In the genomic region with DNA sequence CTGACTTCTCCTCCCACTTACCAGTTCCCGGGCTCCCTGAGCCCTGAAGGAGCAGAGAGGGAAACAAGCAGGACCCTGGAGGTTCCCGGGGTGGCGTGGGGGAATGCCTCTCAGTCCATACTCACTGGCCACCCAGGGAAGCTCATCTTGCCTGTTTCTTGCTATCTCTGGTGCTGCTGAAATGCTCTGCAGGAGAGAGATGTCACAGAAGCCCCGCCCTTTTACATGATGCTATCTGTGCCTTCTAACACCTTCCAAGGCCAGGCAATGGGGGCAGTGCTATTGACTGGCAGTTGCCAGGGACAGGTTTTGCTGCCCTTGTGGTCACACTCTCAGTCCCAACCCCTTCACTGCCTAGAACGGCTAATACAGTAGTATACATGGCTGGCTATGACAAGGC, we compare ENCODE assay signal across 35 mouse cellular contexts. TPM values are rescaled to one million over a fixed set of nuclear protein-coding genes. Genes with fewer than 3 reads are reported as not detected.
DNase-seq lines count a peak whose midpoint lies in the region; ATAC-seq and TF ChIP-seq lines count a peak whose summit lies in the region.
"Had no signal": no experiment of that assay in that cellular context is flagged by ENCODE, and none has a peak within 500 bp of the region (broad histone marks: within the 10 kb centered on the region; RNA-seq: fewer than 3 reads in every experiment).

No protein-coding gene starts in this region.

- no peaks in the 10 kb centered on the region for H3K36me3 ChIP-seq in stomach, embryonic 15.5 days
- no peaks in the 10 kb centered on the region; the same call in 1 of the 2 replicates for H3K36me3 ChIP-seq in stomach, postnatal 0 days (ENCODE audit: control insufficient read depth, insufficient read depth, low read length)
- H3K36me3 ChIP-seq in liver, embryonic 11.5 days (ENCODE audit: control insufficient read depth, insufficient read depth, low read length), result no peaks in the 10 kb centered on the region
- no peaks in the 10 kb centered on the region; the same call in 1 of the 2 replicates for H3K36me3 ChIP-seq in liver, embryonic 16.5 days (ENCODE audit: control insufficient read depth, insufficient read depth)
- H3K36me3 ChIP-seq in hindbrain, embryonic 14.5 days (replicated peaks; ENCODE audit: control insufficient read depth, insufficient read depth), result peaks cover 36% of the 10 kb centered on the region
- H3K36me3 ChIP-seq in forebrain, postnatal 0 days (ENCODE audit: insufficient read depth), result peaks cover 23% of the 10 kb centered on the region
- H3K36me3 ChIP-seq: forebrain, embryonic 10.5 days; intestine, embryonic 15.5 days; limb, embryonic 13.5 days had no signal

- 74% methylated on average over 5 of the region's 5 CpGs for WGBS in stomach, embryonic 15.5 days
- WGBS in stomach, postnatal 0 days, result 68% methylated on average over 5 of the region's 5 CpGs
- WGBS in liver, embryonic 11.5 days, result 73% methylated on average over 5 of the region's 5 CpGs
- WGBS in liver, embryonic 16.5 days (ENCODE audit: insufficient replicate concordance), result 60% methylated on average over 5 of the region's 5 CpGs
- 90% methylated on average over 5 of the region's 5 CpGs for WGBS in hindbrain, embryonic 14.5 days
- 91% methylated on average over 5 of the region's 5 CpGs for WGBS in forebrain, postnatal 0 days

- no peak overlapping the region for H3K9ac ChIP-seq in stomach, embryonic 15.5 days
- no peak overlapping the region for H3K9ac ChIP-seq in stomach, postnatal 0 days (ENCODE audit: low read length)
- H3K9ac ChIP-seq in liver, embryonic 11.5 days (ENCODE audit: low read depth, low read length), result no peak overlapping the region
- no peak overlapping the region for H3K9ac ChIP-seq in liver, embryonic 16.5 days (ENCODE audit: low read depth, low read length)
- H3K9ac ChIP-seq in hindbrain, embryonic 14.5 days, result no peak overlapping the region
- H3K9ac ChIP-seq in forebrain, postnatal 0 days, result no peak overlapping the region
- H3K9ac ChIP-seq: embryonic facial prominence, embryonic 15.5 days; forebrain, embryonic 15.5 days; intestine, embryonic 15.5 days; limb, embryonic 13.5 days; lung, embryonic 14.5 days; midbrain, embryonic 15.5 days; neural tube, embryonic 15.5 days had no signal

- H3K27ac ChIP-seq in stomach, embryonic 15.5 days, result no peak overlapping the region
- no peak overlapping the region for H3K27ac ChIP-seq in stomach, postnatal 0 days (replicated peaks)
- no peak overlapping the region for H3K27ac ChIP-seq in liver, embryonic 11.5 days (ENCODE audit: low read depth, low read length)
- H3K27ac ChIP-seq in liver, embryonic 16.5 days (ENCODE audit: low read length), result no peak overlapping the region
- no peak overlapping the region for H3K27ac ChIP-seq in hindbrain, embryonic 14.5 days
- no peak overlapping the region for H3K27ac ChIP-seq in forebrain, postnatal 0 days (ENCODE audit: low read depth, low read length)
- H3K27ac ChIP-seq: embryonic facial prominence, embryonic 10.5 days; embryonic facial prominence, embryonic 15.5 days; forebrain, embryonic 10.5 days; forebrain, embryonic 15.5 days; hindbrain, postnatal 0 days; intestine, embryonic 15.5 days; kidney, postnatal 0 days; limb, embryonic 13.5 days; midbrain, embryonic 15.5 days; neural tube, embryonic 15.5 days had no signal

- no peak for DNase-seq in stomach, postnatal 0 days (ENCODE audit: low spot score)
- DNase-seq in liver, embryonic 11.5 days (ENCODE audit: low spot score), result no peak
- no peak for DNase-seq in hindbrain, embryonic 14.5 days (ENCODE audit: low spot score)
- no peak for DNase-seq in right cerebral cortex, adult 2 months (ENCODE audit: low spot score in 2 of 2)
- no peak for DNase-seq in forebrain, postnatal 0 days
- DNase-seq: adrenal gland, postnatal 25 days; B cell, adult 2 months; cerebellum, adult 18-20 months; cerebellum, postnatal 14 days; gastrocnemius, postnatal 14 days; heart, postnatal 14 days; kidney, adult 8-10 months; lung, embryonic 14.5 days; spleen, adult 18-20 months; thymus, adult 2 months; thymus, postnatal 4 days had no signal

- TF ChIP-seq CTCF in stomach, postnatal 0 days (IDR thresholded peaks at IDR 0.05; ENCODE audit: low read depth), result no peak
- no peak for TF ChIP-seq CTCF in forebrain, postnatal 0 days (IDR thresholded peaks at IDR 0.05; ENCODE audit: low read depth)

- H3K4me3 ChIP-seq in stomach, embryonic 15.5 days (replicated peaks), result no peak overlapping the region
- no peak overlapping the region for H3K4me3 ChIP-seq in stomach, postnatal 0 days (ENCODE audit: low read depth, low read length)
- H3K4me3 ChIP-seq in liver, embryonic 11.5 days (ENCODE audit: low read depth, low read length), result no peak overlapping the region
- H3K4me3 ChIP-seq in liver, embryonic 16.5 days (ENCODE audit: low read depth, low read length), result no peak overlapping the region
- H3K4me3 ChIP-seq in hindbrain, embryonic 14.5 days (replicated peaks; ENCODE audit: low read length), result no peak overlapping the region
- no peak overlapping the region for H3K4me3 ChIP-seq in forebrain, postnatal 0 days (ENCODE audit: low read depth, low read length)
- H3K4me3 ChIP-seq: embryonic facial prominence, embryonic 10.5 days; embryonic facial prominence, embryonic 15.5 days; forebrain, embryonic 10.5 days; forebrain, embryonic 15.5 days; intestine, embryonic 15.5 days; limb, embryonic 13.5 days; midbrain, embryonic 15.5 days; neural tube, embryonic 15.5 days had no signal

- H3K4me2 ChIP-seq in stomach, embryonic 15.5 days, result no peak overlapping the region
- no peak overlapping the region for H3K4me2 ChIP-seq in stomach, postnatal 0 days (replicated peaks; ENCODE audit: low read depth)
- no peak overlapping the region for H3K4me2 ChIP-seq in liver, embryonic 11.5 days
- no peak overlapping the region for H3K4me2 ChIP-seq in liver, embryonic 16.5 days (ENCODE audit: low read depth, low read length)
- H3K4me2 ChIP-seq in hindbrain, embryonic 14.5 days (replicated peaks), result no peak overlapping the region
- H3K4me2 ChIP-seq in forebrain, postnatal 0 days (ENCODE audit: low read depth), result no peak overlapping the region
- H3K4me2 ChIP-seq: embryonic facial prominence, embryonic 15.5 days; forebrain, embryonic 15.5 days; intestine, embryonic 15.5 days; limb, embryonic 13.5 days; lung, embryonic 14.5 days; midbrain, embryonic 15.5 days; neural tube, embryonic 15.5 days had no signal

- no peaks in the 10 kb centered on the region for H3K27me3 ChIP-seq in stomach, embryonic 15.5 days (replicated peaks)
- no peaks in the 10 kb centered on the region for H3K27me3 ChIP-seq in stomach, postnatal 0 days (ENCODE audit: control insufficient read depth, insufficient read depth, low read length)
- H3K27me3 ChIP-seq in liver, embryonic 11.5 days (replicated peaks; ENCODE audit: control insufficient read depth, insufficient read depth, low read length), result no peaks in the 10 kb centered on the region
- H3K27me3 ChIP-seq in liver, embryonic 16.5 days (ENCODE audit: control insufficient read depth, insufficient read depth, low read depth, low read length), result no peaks in the 10 kb centered on the region
- H3K27me3 ChIP-seq in hindbrain, embryonic 14.5 days (ENCODE audit: control insufficient read depth, insufficient read depth, low read length), result no peaks in the 10 kb centered on the region
- H3K27me3 ChIP-seq in forebrain, postnatal 0 days (ENCODE audit: insufficient read depth, low read length), result no peaks in the 10 kb centered on the region
- H3K27me3 ChIP-seq: embryonic facial prominence, embryonic 15.5 days; forebrain, embryonic 15.5 days; intestine, embryonic 15.5 days; limb, embryonic 13.5 days; midbrain, embryonic 15.5 days; neural tube, embryonic 15.5 days had no signal

- ATAC-seq in stomach, embryonic 15.5 days (ENCODE audit: insufficient read depth, low FRiP score, low read depth), result peak; percentile 39; the same call in 1 of the 2 replicates
- ATAC-seq in stomach, postnatal 0 days (ENCODE audit: low FRiP score, low TSS enrichment), result no peak
- ATAC-seq in liver, embryonic 11.5 days (replicated peaks; ENCODE audit: low FRiP score), result peak; percentile 68
- peak; percentile 77 for ATAC-seq in liver, embryonic 16.5 days (ENCODE audit: low read depth)
- no peak for ATAC-seq in hindbrain, embryonic 14.5 days (ENCODE audit: low FRiP score)
- no peak for ATAC-seq in forebrain, postnatal 0 days
- ATAC-seq: forebrain, embryonic 15.5 days; hindbrain, postnatal 0 days; intestine, embryonic 15.5 days; midbrain, embryonic 15.5 days had no signal

- H3K4me1 ChIP-seq in stomach, embryonic 15.5 days, result no peaks in the 10 kb centered on the region
- no peaks in the 10 kb centered on the region for H3K4me1 ChIP-seq in stomach, postnatal 0 days (replicated peaks; ENCODE audit: control insufficient read depth, insufficient read depth)
- peaks cover 5% of the 10 kb centered on the region for H3K4me1 ChIP-seq in liver, embryonic 11.5 days (replicated peaks; ENCODE audit: control insufficient read depth, insufficient read depth, low read length)
- peaks cover 11% of the 10 kb centered on the region for H3K4me1 ChIP-seq in liver, embryonic 16.5 days (ENCODE audit: control insufficient read depth, low read depth, low read length)
- H3K4me1 ChIP-seq in hindbrain, embryonic 14.5 days (replicated peaks; ENCODE audit: control insufficient read depth, insufficient read depth, low read length), result peaks cover 7% of the 10 kb centered on the region; the same call in 1 of the 2 replicates
- no peaks in the 10 kb centered on the region for H3K4me1 ChIP-seq in forebrain, postnatal 0 days (ENCODE audit: insufficient read depth)
- H3K4me1 ChIP-seq: embryonic facial prominence, embryonic 10.5 days; embryonic facial prominence, embryonic 15.5 days; forebrain, embryonic 15.5 days; intestine, embryonic 15.5 days; limb, embryonic 13.5 days had no signal

- H3K9me3 ChIP-seq in stomach, embryonic 15.5 days, result no peaks in the 10 kb centered on the region
- no peaks in the 10 kb centered on the region for H3K9me3 ChIP-seq in stomach, postnatal 0 days (ENCODE audit: control insufficient read depth, low read length)
- no peaks in the 10 kb centered on the region for H3K9me3 ChIP-seq in liver, embryonic 11.5 days (ENCODE audit: control insufficient read depth, low read length)
- no peaks in the 10 kb centered on the region for H3K9me3 ChIP-seq in liver, embryonic 16.5 days (replicated peaks; ENCODE audit: control insufficient read depth, low read length)
- no peaks in the 10 kb centered on the region for H3K9me3 ChIP-seq in hindbrain, embryonic 14.5 days (ENCODE audit: control insufficient read depth, low read length)
- no peaks in the 10 kb centered on the region for H3K9me3 ChIP-seq in forebrain, postnatal 0 days (ENCODE audit: low read length)
- H3K9me3 ChIP-seq: embryonic facial prominence, embryonic 10.5 days; embryonic facial prominence, embryonic 15.5 days; forebrain, embryonic 15.5 days; intestine, embryonic 15.5 days; limb, embryonic 13.5 days; midbrain, embryonic 15.5 days; neural tube, embryonic 15.5 days had no signal

- TF ChIP-seq EP300 in stomach, postnatal 0 days (optimal IDR thresholded peaks at IDR 0.05), result no peak

RNA-seq across cellular contexts. Expression of gene Tff3, which starts 30.7 kb away (rescaled TPM):
- 141 and 168 TPM in 2 replicates for polyA plus RNA-seq in stomach, embryonic 15.5 days (2015; fragmentation: Nextera tagmentation; extraction: Ambion mirVana)
- 8.3 and 10.5 TPM in 2 replicates for polyA plus RNA-seq in stomach, postnatal 0 days (2015; fragmentation: Nextera tagmentation; extraction: Ambion mirVana)
- 2.1 and 2.5 TPM in 2 replicates for polyA plus RNA-seq in liver, embryonic 11.5 days (2014; fragmentation: Nextera tagmentation; extraction: Ambion mirVana)
- 144 and 179 TPM in 2 replicates for polyA plus RNA-seq in liver, embryonic 16.5 days (2015; fragmentation: Nextera tagmentation; extraction: Ambion mirVana)
- 2.9 and 4.5 TPM in 2 replicates for polyA plus RNA-seq in hindbrain, embryonic 14.5 days (2014; fragmentation: Nextera tagmentation; extraction: Ambion mirVana)
- not detected in 2 replicates for total RNA-seq in forebrain, postnatal 0 days (2014; rRNA removed)
- polyA plus RNA-seq in forebrain, postnatal 0 days (2015; fragmentation: Nextera tagmentation; extraction: Ambion mirVana), result 0.35 TPM in 1 of 2 replicates, not detected in the other
- total RNA-seq: adrenal gland, adult 18-20 months; adrenal gland, postnatal 25 days; gastrocnemius, postnatal 14 days; granulocyte monocyte progenitor cell, adult 5-6 weeks; heart, postnatal 14 days; hindbrain, postnatal 0 days; layer of hippocampus, postnatal 10 days; left cerebral cortex, adult 18-20 months; left cerebral cortex, postnatal 36 days had no signal
- polyA plus RNA-seq: embryonic facial prominence, embryonic 10.5 days; embryonic facial prominence, embryonic 15.5 days; heart, embryonic 14.5 days; limb, embryonic 13.5 days; lung, embryonic 14.5 days had no signal

RNA-seq across cellular contexts. Expression of gene Abcg1, which starts 41.3 kb away (rescaled TPM):
- 7.7 and 8.4 TPM in 2 replicates for polyA plus RNA-seq in stomach, embryonic 15.5 days (2015; fragmentation: Nextera tagmentation; extraction: Ambion mirVana)
- 11.1 and 13.2 TPM in 2 replicates for polyA plus RNA-seq in stomach, postnatal 0 days (2015; fragmentation: Nextera tagmentation; extraction: Ambion mirVana)
- 6.5 and 6.7 TPM in 2 replicates for polyA plus RNA-seq in liver, embryonic 11.5 days (2014; fragmentation: Nextera tagmentation; extraction: Ambion mirVana)
- 10.4 and 10.8 TPM in 2 replicates for polyA plus RNA-seq in liver, embryonic 16.5 days (2015; fragmentation: Nextera tagmentation; extraction: Ambion mirVana)
- polyA plus RNA-seq in hindbrain, embryonic 14.5 days (2014; fragmentation: Nextera tagmentation; extraction: Ambion mirVana), result 19.3 and 21.1 TPM in 2 replicates
- 16.8 and 24.2 TPM in 2 replicates for total RNA-seq in forebrain, postnatal 0 days (2014; rRNA removed)
- 11.1 and 16.1 TPM in 2 replicates for polyA plus RNA-seq in forebrain, postnatal 0 days (2015; fragmentation: Nextera tagmentation; extraction: Ambion mirVana)

RNA-seq across cellular contexts. Expression of gene Tff2, which starts 45.3 kb away (rescaled TPM):
- 39.1 and 51.9 TPM in 2 replicates for polyA plus RNA-seq in stomach, embryonic 15.5 days (2015; fragmentation: Nextera tagmentation; extraction: Ambion mirVana)
- polyA plus RNA-seq in stomach, postnatal 0 days (2015; fragmentation: Nextera tagmentation; extraction: Ambion mirVana), result 866 and 948 TPM in 2 replicates
- polyA plus RNA-seq in liver, embryonic 11.5 days (2014; fragmentation: Nextera tagmentation; extraction: Ambion mirVana), result not detected in 2 replicates
- 0.37 TPM in 1 of 2 replicates, not detected in the other for polyA plus RNA-seq in liver, embryonic 16.5 days (2015; fragmentation: Nextera tagmentation; extraction: Ambion mirVana)
- polyA plus RNA-seq in hindbrain, embryonic 14.5 days (2014; fragmentation: Nextera tagmentation; extraction: Ambion mirVana), result not detected in 2 replicates
- not detected in 2 replicates for total RNA-seq in forebrain, postnatal 0 days (2014; rRNA removed)
- not detected in 2 replicates for polyA plus RNA-seq in forebrain, postnatal 0 days (2015; fragmentation: Nextera tagmentation; extraction: Ambion mirVana)
- total RNA-seq: adrenal gland, adult 18-20 months; adrenal gland, postnatal 25 days; gastrocnemius, postnatal 14 days; granulocyte monocyte progenitor cell, adult 5-6 weeks; hindbrain, postnatal 0 days; layer of hippocampus, postnatal 10 days; left cerebral cortex, adult 18-20 months; left cerebral cortex, postnatal 36 days had no signal
- polyA plus RNA-seq: embryonic facial prominence, embryonic 10.5 days; forebrain, embryonic 10.5 days; forebrain, embryonic 15.5 days; heart, embryonic 14.5 days; hindbrain, embryonic 11.5 days; hindbrain, postnatal 0 days; limb, embryonic 13.5 days; lung, embryonic 14.5 days; midbrain, embryonic 15.5 days; neural tube, embryonic 15.5 days had no signal

Comparison
In these comparisons a context has a peak if more than half of its experiments do, and no peak if none do; other contexts are left out.
1. ATAC-seq: peak in stomach, embryonic 15.5 days (single experiment), liver, embryonic 11.5 days (single experiment) and liver, embryonic 16.5 days (single experiment); none in stomach, postnatal 0 days (single experiment), hindbrain, embryonic 14.5 days (single experiment) and forebrain, postnatal 0 days (single experiment).
2. RNA of gene Tff3, which starts 30.7 kb away (polyA plus RNA-seq): 144 to 179 TPM in liver, embryonic 16.5 days and 141 to 168 TPM in stomach, embryonic 15.5 days; 8.3 to 10.5 TPM in stomach, postnatal 0 days, 2.9 to 4.5 TPM in hindbrain, embryonic 14.5 days, 2.1 to 2.5 TPM in liver, embryonic 11.5 days and 0.35 TPM in forebrain, postnatal 0 days; every median in the first group is over 10 times any median in the second.
3. RNA of gene Tff2, which starts 45.3 kb away (polyA plus RNA-seq): 866 to 948 TPM in stomach, postnatal 0 days and 39.1 to 51.9 TPM in stomach, embryonic 15.5 days; 0.37 TPM in liver, embryonic 16.5 days, not detected in forebrain, postnatal 0 days, not detected in liver, embryonic 11.5 days and not detected in hindbrain, embryonic 14.5 days; every median in the first group is over 10 times any median in the second.